Mouse (Mus musculus) G1E (cell line): ENCODE data around the gene Nadk. TPM values are rescaled to one million over a fixed set of nuclear protein-coding genes. Genes with fewer than 3 reads are reported as not detected.

ENCODE experiments used
- ATAC-seq: 2 replicates; pipeline ENCODE4 v1.8.0; 2016; ENCODE audit warnings: mild to moderate bottlenecking; ENCODE audit not compliant: insufficient number of reproducible peaks, poor library complexity, low FRiP score, severe bottlenecking; ENCODE audit errors: extremely low read depth
- DNase-seq: peaks from one replicate; pipeline ENCODE4 v3.0.0; 2012; ENCODE audit warnings: low spot score
- H3K27me3 ChIP-seq: 2 replicates; pipeline ENCODE4 v1.6.1; 2012; ENCODE audit warnings: mild to moderate bottlenecking, low read length, inconsistent platforms; ENCODE audit not compliant: insufficient read depth
- H3K36me3 ChIP-seq: replicated peaks from 2 replicates; pipeline ENCODE3; 2012; ENCODE audit warnings: mild to moderate bottlenecking, inconsistent platforms
- H3K4me1 ChIP-seq: 2 replicates; pipeline ENCODE4 v1.6.1; 2012; ENCODE audit warnings: low read depth, low read length, inconsistent platforms, mixed read lengths; ENCODE audit not compliant: insufficient read depth
- H3K4me3 ChIP-seq: 2 replicates; pipeline ENCODE4 v1.5.1; 2012; ENCODE audit warnings: low read depth, mild to moderate bottlenecking, inconsistent platforms, low read length, moderate library complexity, mixed read lengths
- H3K9me3 ChIP-seq: replicated peaks from 2 replicates; pipeline ENCODE4 v1.6.1; 2012; ENCODE audit warnings: inconsistent platforms
- CTCF ChIP-seq: IDR thresholded peaks from 2 replicates; pipeline ENCODE4 v1.5.1; 2012; ENCODE audit warnings: low read depth, low read length, inconsistent platforms, mixed read lengths
- GATA1 ChIP-seq: IDR thresholded peaks from 2 replicates; pipeline ENCODE4 v1.6.1; 2012; ENCODE audit warnings: borderline replicate concordance, low read length, inconsistent platforms, mixed read lengths
- GATA2 ChIP-seq: IDR thresholded peaks from 2 replicates; pipeline ENCODE4 v1.6.1; 2012; ENCODE audit warnings: low read depth, low read length, inconsistent platforms, borderline replicate concordance
- POLR2AphosphoS5 ChIP-seq: IDR thresholded peaks from 2 replicates; pipeline ENCODE4 v1.6.1; 2012; ENCODE audit warnings: low read depth, low read length, inconsistent platforms; ENCODE audit not compliant: insufficient replicate concordance
- TAL1 ChIP-seq: conservative IDR thresholded peaks from 2 replicates; pipeline ENCODE4 v1.6.1; 2012; ENCODE audit warnings: low read depth, low read length, inconsistent platforms, mixed read lengths
- polyA plus RNA-seq: library from polyadenylated mRNA; stranded (reverse); fragments of >175 nt; gene quantifications from 2 replicates; pipeline ENCODE4 v1.2.3, GENCODE M21; 2012
- total RNA-seq, 2 experiments: library from RNA; stranded (forward) in 1 of 2; stranded (reverse) in 1 of 2; fragments of 200-1000 nt in 1 of 2; fragments of >200 nt in 1 of 2; fragmentation: Nextera tagmentation in 1 of 2; gene quantifications; 2 replicates each; pipeline ENCODE4 v1.2.3; 2014 to 2017

Nadk gene
- total and polyA plus RNA-seq, 3 experiments: 58.4 to 67.5 (median 61.6) TPM

DNA sequence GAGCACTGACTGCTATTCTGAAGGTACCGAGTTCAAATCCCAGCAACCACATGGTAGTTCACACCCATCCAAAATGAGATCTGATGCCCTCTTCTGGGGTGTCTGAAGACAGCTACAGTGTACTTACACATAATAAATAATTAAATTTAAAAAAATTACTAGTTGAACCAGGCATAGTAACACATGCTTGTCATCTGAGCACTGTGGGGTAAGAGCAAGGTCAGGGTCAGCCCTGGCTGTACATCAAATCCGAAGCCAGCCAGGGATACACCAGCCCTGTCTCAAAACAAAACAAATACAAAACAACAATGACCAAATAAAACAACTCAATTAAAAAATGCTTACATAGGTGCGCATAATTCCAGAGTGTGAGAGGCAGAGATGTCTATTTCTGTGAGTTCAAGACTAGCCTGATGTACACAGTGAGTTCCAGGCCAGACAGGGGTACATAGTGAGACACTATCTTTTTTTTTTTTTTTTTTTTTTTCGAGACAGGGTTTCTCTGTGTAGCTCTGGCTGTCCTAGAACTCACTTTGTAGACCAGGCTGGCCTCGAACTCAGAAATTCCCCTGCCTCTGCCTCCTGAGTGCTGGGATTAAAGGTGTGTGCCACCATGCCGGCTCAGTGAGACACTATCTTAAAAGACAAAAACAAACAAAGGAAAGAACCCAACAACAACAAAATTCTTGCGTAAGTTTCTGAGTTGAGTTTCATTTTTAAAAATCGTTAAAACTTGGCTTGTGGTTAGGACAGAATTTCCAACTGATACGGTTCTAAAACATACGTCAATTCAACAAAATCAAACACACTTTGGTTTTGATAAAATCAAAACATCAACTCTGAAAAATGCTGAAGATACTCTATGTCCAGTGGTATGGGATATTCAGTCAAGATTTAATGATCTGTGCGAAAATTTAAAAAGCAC, 38.0 kb downstream of the Nadk start:
- Histone ChIP-seq H3K4me3 (peak overlapping the region; percentile 94), H3K27me3 (no peaks in the 10 kb centered on the region), H3K4me1 (peaks cover 71% of the 10 kb centered on the region), H3K9me3 (no peaks in the 10 kb centered on the region), H3K36me3 (peaks cover 27% of the 10 kb centered on the region)
- no peak for ATAC-seq
- TF ChIP-seq POLR2AphosphoS5 (no peak), GATA1 (no peak), GATA2 (no peak), TAL1 (no peak), CTCF (no peak)
- DNase-seq: no peak

DNA sequence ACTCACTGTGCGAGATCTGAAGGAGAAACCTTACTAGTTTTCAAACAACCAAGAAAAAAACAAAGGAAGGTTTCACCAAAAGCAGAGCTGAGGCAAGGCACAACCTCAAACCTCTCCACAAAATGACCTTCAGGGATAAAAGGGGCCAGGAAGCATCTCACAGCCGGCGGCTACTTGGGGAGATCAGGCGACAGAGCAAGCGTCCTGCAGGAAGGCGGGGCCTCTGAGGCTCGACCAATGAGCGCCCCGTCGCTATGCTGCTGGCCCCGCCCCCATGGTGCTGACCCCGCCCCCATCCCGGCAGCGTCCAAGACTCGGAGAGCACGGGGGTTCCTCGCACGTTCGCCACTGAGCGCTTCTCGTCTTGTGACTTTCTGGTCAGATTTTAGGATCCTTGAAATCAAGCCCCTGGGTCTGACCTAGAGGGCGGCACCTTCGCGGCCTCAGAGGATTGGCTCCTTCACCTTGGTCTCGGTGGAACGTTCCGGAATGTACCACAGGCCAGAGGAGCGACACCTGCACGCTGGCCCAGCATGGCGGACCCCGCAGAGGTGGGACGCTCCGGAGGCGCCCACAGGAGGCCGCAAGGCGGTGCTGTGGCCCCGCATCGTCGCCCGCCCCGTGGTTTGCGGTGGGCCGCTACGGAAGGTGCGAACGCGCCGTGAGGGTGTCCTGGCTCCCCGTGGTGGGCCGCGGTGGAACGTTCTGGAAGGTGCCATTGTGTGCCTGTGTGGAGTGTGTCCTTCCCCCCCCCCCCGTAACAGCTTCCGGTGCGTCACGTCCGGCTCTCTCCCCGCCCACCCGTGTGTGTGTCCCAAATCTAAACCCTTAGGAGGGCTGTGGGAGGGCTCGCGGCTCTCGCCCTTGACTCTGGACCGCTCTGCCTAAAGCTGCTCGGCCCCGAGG, 39.2 kb downstream of the Nadk start, which contains the start of gene Slc35e2:
Slc35e2 (plus strand) TSS at position 326 of the 906 bp plus-strand sequence.
- ATAC-seq (peak; percentile 75), DNase-seq (peak; percentile 91)
- Histone ChIP-seq H3K4me1 (peaks cover 59% of the 10 kb centered on the region), H3K27me3 (no peaks in the 10 kb centered on the region), H3K9me3 (no peaks in the 10 kb centered on the region), H3K36me3 (peaks cover 37% of the 10 kb centered on the region), H3K4me3 (peak within 1 kb of the TSS; percentile 94)
- TF ChIP-seq TAL1 (no peak), CTCF (no peak)

- TF ChIP-seq CTCF: no peak
- TF ChIP-seq GATA1: no peak
- no peak for TF ChIP-seq GATA2
- TF ChIP-seq TAL1: no peak
- no peak for TF ChIP-seq POLR2AphosphoS5
- ATAC-seq: no peak
- no peak for DNase-seq
- Histone ChIP-seq H3K36me3 (peaks cover 43% of the 10 kb centered on the region), H3K4me3 (peak overlapping the region; percentile 94), H3K4me1 (peaks cover 57% of the 10 kb centered on the region), H3K27me3 (no peaks in the 10 kb centered on the region), H3K9me3 (no peaks in the 10 kb centered on the region)
These were observed 39.8 kb downstream of the Nadk start for GRCm38 (mm10) chr4:155601997-155602456.

- ATAC-seq: no peak
- Histone ChIP-seq H3K9me3 (no peaks in the 10 kb centered on the region), H3K4me3 (peak overlapping the region; percentile 94), H3K36me3 (peaks cover 50% of the 10 kb centered on the region), H3K27me3 (no peaks in the 10 kb centered on the region), H3K4me1 (peaks cover 53% of the 10 kb centered on the region)
- TF ChIP-seq TAL1 (peak; percentile 33; the same call in 1 of the 2 replicates), GATA2 (no peak), POLR2AphosphoS5 (no peak), CTCF (no peak)
- DNase-seq: no peak
These were observed 40.6 kb downstream of the Nadk start for GRCm38 (mm10) chr4:155602753-155603152.

GRCm38 (mm10) chr4:155603801-155604200, 41.6 kb downstream of the Nadk start:
- DNase-seq (no peak), ATAC-seq (no peak)
- TF ChIP-seq CTCF (no peak), POLR2AphosphoS5 (no peak), TAL1 (no peak), GATA1 (no peak), GATA2 (no peak)
- peaks cover 60% of the 10 kb centered on the region for H3K36me3 ChIP-seq
- H3K4me3 ChIP-seq: no peak overlapping the region
- no peaks in the 10 kb centered on the region for H3K9me3 ChIP-seq
- H3K4me1 ChIP-seq: peaks cover 46% of the 10 kb centered on the region
- H3K27me3 ChIP-seq: no peaks in the 10 kb centered on the region

GRCm38 (mm10) chr4:155605132-155605531, 43.0 kb downstream of the Nadk start:
- Histone ChIP-seq H3K36me3 (peaks cover 72% of the 10 kb centered on the region), H3K9me3 (no peaks in the 10 kb centered on the region), H3K4me3 (no peak overlapping the region), H3K4me1 (peaks cover 40% of the 10 kb centered on the region), H3K27me3 (no peaks in the 10 kb centered on the region)
- no peak for TF ChIP-seq GATA2
- TF ChIP-seq TAL1: no peak
- no peak for TF ChIP-seq POLR2AphosphoS5
- no peak for TF ChIP-seq CTCF
- TF ChIP-seq GATA1: no peak
- ATAC-seq: no peak
- DNase-seq: no peak
